8 mouse cellular contexts compared by ENCODE assay signal in genomic region chr11:116335244-116336036, GRCm38 (mm10). TPM values are rescaled to one million over a fixed set of nuclear protein-coding genes. Genes with fewer than 3 reads are reported as not detected.
A peak's percentile ranks its signal among the peaks of the same experiment; 100 is the strongest.
DNase-seq lines count a peak whose midpoint lies in the region; ATAC-seq lines count a peak whose summit lies in the region.

TSS of gene Foxj1 (minus strand) at chr11:116335399.

- peak within 1 kb of the TSS; percentile 44 for H3K4me3 ChIP-seq in forebrain, embryonic 11.5 days (ENCODE audit: low read depth, low read length)
- peak within 1 kb of the TSS; percentile 63 for H3K4me3 ChIP-seq in heart, embryonic 16.5 days (ENCODE audit: low read length)
- H3K4me3 ChIP-seq in liver, embryonic 15.5 days (replicated peaks): peak within 1 kb of the TSS; percentile 63
- peak within 1 kb of the TSS; percentile 44 for H3K4me3 ChIP-seq in neural tube, embryonic 12.5 days

- peak; percentile 90 for ATAC-seq in forebrain, embryonic 11.5 days (replicated peaks; ENCODE audit: low FRiP score)
- ATAC-seq in heart, embryonic 16.5 days (replicated peaks; ENCODE audit: extremely low read depth, insufficient read depth, low FRiP score): peak; percentile 93
- ATAC-seq in liver, embryonic 15.5 days (ENCODE audit: insufficient read depth): peak; percentile 58
- peak; percentile 83 for ATAC-seq in neural tube, embryonic 12.5 days (ENCODE audit: low FRiP score, low read depth)

- peak; percentile 92 to 98 for DNase-seq in CD8-positive naive resting alpha-beta T cell, adult 2 months (ENCODE audit: low read depth in 2 of 2, low spot score in 2 of 2)
- DNase-seq in c-Kit-positive CD71-negative TER-119-negative erythroid progenitor cells, embryonic 14.5 days (ENCODE audit: low read depth): peak; percentile 80
- DNase-seq in forebrain, embryonic 11.5 days (ENCODE audit: low spot score): peak; percentile 98
- peak; percentile 97 for DNase-seq in kidney, postnatal 36 days
- peak; percentile 80 for DNase-seq in telencephalon, adult 2 months (ENCODE audit: low read depth, low spot score)

- H3K36me3 ChIP-seq in forebrain, embryonic 11.5 days (ENCODE audit: control insufficient read depth, insufficient read depth, low read length): no peaks in the 10 kb centered on the region
- H3K36me3 ChIP-seq in heart, embryonic 16.5 days (ENCODE audit: control insufficient read depth, insufficient read depth): no peaks in the 10 kb centered on the region
- H3K36me3 ChIP-seq in liver, embryonic 15.5 days (replicated peaks): no peaks in the 10 kb centered on the region
- peaks cover 20% of the 10 kb centered on the region for H3K36me3 ChIP-seq in neural tube, embryonic 12.5 days

- H3K4me2 ChIP-seq in forebrain, embryonic 11.5 days (ENCODE audit: low read depth, low read length, severe bottlenecking): peak within 1 kb of the TSS; percentile 98
- H3K4me2 ChIP-seq in heart, embryonic 16.5 days (ENCODE audit: low read depth, low read length): peak within 1 kb of the TSS; percentile 90
- H3K4me2 ChIP-seq in liver, embryonic 15.5 days: peak within 1 kb of the TSS; percentile 93
- peak within 1 kb of the TSS; percentile 96 for H3K4me2 ChIP-seq in neural tube, embryonic 12.5 days (replicated peaks)

- H3K27me3 ChIP-seq in forebrain, embryonic 11.5 days (ENCODE audit: control insufficient read depth, insufficient read depth, low read length): peaks cover 14% of the 10 kb centered on the region
- peaks cover 23% of the 10 kb centered on the region for H3K27me3 ChIP-seq in heart, embryonic 16.5 days (ENCODE audit: control insufficient read depth, insufficient read depth, low read length)
- peaks cover 76% of the 10 kb centered on the region for H3K27me3 ChIP-seq in liver, embryonic 15.5 days
- peaks cover 21% of the 10 kb centered on the region for H3K27me3 ChIP-seq in neural tube, embryonic 12.5 days (replicated peaks)

- H3K9ac ChIP-seq in forebrain, embryonic 11.5 days (ENCODE audit: low read length): peak within 1 kb of the TSS; percentile 71
- H3K9ac ChIP-seq in heart, embryonic 16.5 days (ENCODE audit: low read length): peak within 1 kb of the TSS; percentile 71
- H3K9ac ChIP-seq in liver, embryonic 15.5 days: peak within 1 kb of the TSS; percentile 41
- peak within 1 kb of the TSS; percentile 61 for H3K9ac ChIP-seq in neural tube, embryonic 12.5 days

- no peak within 1 kb of the TSS; the same call in 1 of the 2 replicates for H3K27ac ChIP-seq in forebrain, embryonic 11.5 days (ENCODE audit: low read depth, low read length)
- H3K27ac ChIP-seq in heart, embryonic 16.5 days (ENCODE audit: low read length): no peak within 1 kb of the TSS
- H3K27ac ChIP-seq in liver, embryonic 15.5 days (replicated peaks): no peak within 1 kb of the TSS
- 0 out of 2 replicates have a peak within 1 kb of the TSS, but pooled peaks have one; percentile 20 for H3K27ac ChIP-seq in neural tube, embryonic 12.5 days

- WGBS in forebrain, embryonic 11.5 days: under 1% methylated on average over 57 of the region's 61 CpGs
- under 1% methylated on average over 61 of the region's 61 CpGs for WGBS in heart, embryonic 16.5 days
- under 1% methylated on average over 59 of the region's 61 CpGs for WGBS in liver, embryonic 15.5 days (ENCODE audit: insufficient replicate concordance)
- under 1% methylated on average over 60 of the region's 61 CpGs for WGBS in neural tube, embryonic 12.5 days

- H3K4me1 ChIP-seq in forebrain, embryonic 11.5 days (replicated peaks; ENCODE audit: control insufficient read depth, insufficient read depth, low read length): peaks cover 42% of the 10 kb centered on the region
- H3K4me1 ChIP-seq in heart, embryonic 16.5 days (ENCODE audit: control insufficient read depth, insufficient read depth, low read length): peaks cover 5% of the 10 kb centered on the region
- peaks cover 43% of the 10 kb centered on the region for H3K4me1 ChIP-seq in liver, embryonic 15.5 days (replicated peaks)
- H3K4me1 ChIP-seq in neural tube, embryonic 12.5 days: peaks cover 65% of the 10 kb centered on the region

- H3K9me3 ChIP-seq in forebrain, embryonic 11.5 days (ENCODE audit: control insufficient read depth, low read length): no peaks in the 10 kb centered on the region
- no peaks in the 10 kb centered on the region for H3K9me3 ChIP-seq in heart, embryonic 16.5 days (replicated peaks; ENCODE audit: control insufficient read depth, low read length)
- no peaks in the 10 kb centered on the region for H3K9me3 ChIP-seq in liver, embryonic 15.5 days (replicated peaks)
- H3K9me3 ChIP-seq in neural tube, embryonic 12.5 days: no peaks in the 10 kb centered on the region

RNA-seq across cellular contexts. Expression of gene Foxj1, which starts in this region (rescaled TPM):
- 5.3 and 6.8 TPM in 2 replicates for polyA plus RNA-seq in forebrain, embryonic 11.5 days (2014; fragmentation: Nextera tagmentation; extraction: Ambion mirVana)
- 2.0 and 4.3 TPM in 2 replicates for polyA plus RNA-seq in heart, embryonic 16.5 days (2015; fragmentation: Nextera tagmentation; extraction: Ambion mirVana)
- polyA plus RNA-seq in liver, embryonic 15.5 days (2015; fragmentation: Nextera tagmentation; extraction: Ambion mirVana): 0.78 and 1.1 TPM in 2 replicates
- 7.1 and 7.3 TPM in 2 replicates for polyA plus RNA-seq in neural tube, embryonic 12.5 days (2016; fragmentation: Nextera tagmentation; extraction: Ambion mirVana)
